In genomic region chr12:102416955-102417510, GRCm38 (mm10) we compare ENCODE assay signal across 10 mouse cellular contexts. TPM values are rescaled to one million over a fixed set of nuclear protein-coding genes. Genes with fewer than 3 reads are reported as not detected.
DNase-seq lines count a peak whose midpoint lies in the region; ATAC-seq lines count a peak whose summit lies in the region.
"Had no signal": no experiment of that assay in that cellular context is flagged by ENCODE, and none has a peak within 500 bp of the region (broad histone marks: within the 10 kb centered on the region; RNA-seq: fewer than 3 reads in every experiment).

No protein-coding gene starts in this region.

- WGBS in heart, embryonic 15.5 days, result 77% methylated on average over 7 of the region's 7 CpGs
- 68% methylated on average over 7 of the region's 7 CpGs for WGBS in lung, embryonic 15.5 days
- WGBS in intestine, embryonic 16.5 days, result 73% methylated on average over 7 of the region's 7 CpGs
- 74% methylated on average over 7 of the region's 7 CpGs for WGBS in stomach, embryonic 15.5 days

- H3K27me3 ChIP-seq in heart, embryonic 15.5 days, result no peaks in the 10 kb centered on the region
- H3K27me3 ChIP-seq in lung, embryonic 15.5 days, result no peaks in the 10 kb centered on the region
- H3K27me3 ChIP-seq in intestine, embryonic 16.5 days (replicated peaks; ENCODE audit: control insufficient read depth, insufficient read depth, low read length), result no peaks in the 10 kb centered on the region
- H3K27me3 ChIP-seq in stomach, embryonic 15.5 days (replicated peaks), result no peaks in the 10 kb centered on the region
- H3K27me3 ChIP-seq: liver, embryonic 12.5 days; neural tube, embryonic 13.5 days had no signal

- no peak overlapping the region for H3K4me3 ChIP-seq in heart, embryonic 15.5 days
- H3K4me3 ChIP-seq in lung, embryonic 15.5 days, result no peak overlapping the region
- H3K4me3 ChIP-seq in intestine, embryonic 16.5 days (ENCODE audit: low read length), result no peak overlapping the region
- no peak overlapping the region for H3K4me3 ChIP-seq in stomach, embryonic 15.5 days (replicated peaks)
- H3K4me3 ChIP-seq: liver, embryonic 12.5 days; neural tube, embryonic 13.5 days had no signal

- peaks cover 56% of the 10 kb centered on the region for H3K4me1 ChIP-seq in heart, embryonic 15.5 days (replicated peaks)
- H3K4me1 ChIP-seq in lung, embryonic 15.5 days, result peaks cover 26% of the 10 kb centered on the region
- peaks cover 10% of the 10 kb centered on the region; the same call in 1 of the 2 replicates for H3K4me1 ChIP-seq in intestine, embryonic 16.5 days (ENCODE audit: control insufficient read depth, insufficient read depth, low read length)
- peaks cover 5% of the 10 kb centered on the region for H3K4me1 ChIP-seq in stomach, embryonic 15.5 days

- H3K9me3 ChIP-seq in heart, embryonic 15.5 days (replicated peaks), result no peaks in the 10 kb centered on the region
- H3K9me3 ChIP-seq in lung, embryonic 15.5 days, result no peaks in the 10 kb centered on the region
- H3K9me3 ChIP-seq in intestine, embryonic 16.5 days (ENCODE audit: control insufficient read depth, low read length), result no peaks in the 10 kb centered on the region
- H3K9me3 ChIP-seq in stomach, embryonic 15.5 days, result no peaks in the 10 kb centered on the region
- H3K9me3 ChIP-seq: liver, embryonic 12.5 days; neural tube, embryonic 13.5 days had no signal

- intact Hi-C loops in heart, postnatal 36 days (cut with DNase I), result loop anchor here (5.0 kb wide), 1 partner anchor 35 kb away; no protein-coding TSS in a partner anchor

- no peak for ATAC-seq in heart, embryonic 15.5 days (replicated peaks; ENCODE audit: insufficient number of reproducible peaks, insufficient read depth, low FRiP score, low read depth)
- ATAC-seq in lung, embryonic 15.5 days (ENCODE audit: borderline replicate concordance, extremely low read depth, low FRiP score, low TSS enrichment), result peak; percentile 16; the same call in 1 of the 2 replicates
- ATAC-seq in intestine, embryonic 16.5 days, result peak; percentile 42
- ATAC-seq in stomach, embryonic 15.5 days (ENCODE audit: insufficient read depth, low FRiP score, low read depth), result no peak
- ATAC-seq: liver, embryonic 12.5 days had no signal

- H3K4me2 ChIP-seq in heart, embryonic 15.5 days, result no peak overlapping the region
- H3K4me2 ChIP-seq in lung, embryonic 15.5 days, result no peak overlapping the region
- H3K4me2 ChIP-seq in intestine, embryonic 16.5 days (ENCODE audit: low read depth, low read length), result no peak overlapping the region
- H3K4me2 ChIP-seq in stomach, embryonic 15.5 days, result no peak overlapping the region
- H3K4me2 ChIP-seq: liver, embryonic 12.5 days; neural tube, embryonic 13.5 days had no signal

- DNase-seq in heart, postnatal 36 days, result no peak
- DNase-seq in lung, postnatal 10 days, result no peak
- no peak for DNase-seq in thymus, postnatal 10 days (ENCODE audit: low spot score in 2 of 2)
- DNase-seq: cerebellum, adult 8-10 months had no signal

- H3K36me3 ChIP-seq in heart, embryonic 15.5 days, result no peaks in the 10 kb centered on the region
- no peaks in the 10 kb centered on the region for H3K36me3 ChIP-seq in lung, embryonic 15.5 days
- H3K36me3 ChIP-seq in intestine, embryonic 16.5 days (ENCODE audit: control insufficient read depth, insufficient read depth, low read length), result no peaks in the 10 kb centered on the region
- H3K36me3 ChIP-seq in stomach, embryonic 15.5 days, result no peaks in the 10 kb centered on the region
- H3K36me3 ChIP-seq: liver, embryonic 12.5 days had no signal

- H3K27ac ChIP-seq in heart, embryonic 15.5 days, result peak overlapping the region; percentile 78
- H3K27ac ChIP-seq in lung, embryonic 15.5 days, result no peak overlapping the region
- H3K27ac ChIP-seq in intestine, embryonic 16.5 days (ENCODE audit: low read length), result no peak overlapping the region; the same call in 1 of the 2 replicates
- H3K27ac ChIP-seq in stomach, embryonic 15.5 days, result 0 out of 2 replicates have a peak overlapping the region, but pooled peaks have one; percentile 3
- H3K27ac ChIP-seq: liver, embryonic 12.5 days; neural tube, embryonic 13.5 days had no signal

- H3K9ac ChIP-seq in heart, embryonic 15.5 days, result no peak overlapping the region
- no peak overlapping the region for H3K9ac ChIP-seq in lung, embryonic 15.5 days
- H3K9ac ChIP-seq in intestine, embryonic 16.5 days (ENCODE audit: low read depth, low read length), result no peak overlapping the region
- H3K9ac ChIP-seq in stomach, embryonic 15.5 days, result no peak overlapping the region
- H3K9ac ChIP-seq: liver, embryonic 12.5 days; neural tube, embryonic 13.5 days had no signal

RNA-seq across cellular contexts. Expression of gene Lgmn, which starts 22.6 kb away (rescaled TPM):
- polyA plus RNA-seq in heart, embryonic 15.5 days (2015; fragmentation: Nextera tagmentation; extraction: Ambion mirVana), result 97.1 and 110 TPM in 2 replicates
- 10 to 100 TPM; 74.6 to 79.7 TPM for total RNA-seq in heart, postnatal 36 days (2021)
- 115 and 127 TPM in 2 replicates for polyA plus RNA-seq in lung, embryonic 15.5 days (2015; fragmentation: Nextera tagmentation; extraction: Ambion mirVana)
- 92.4 and 100 TPM in 2 replicates for polyA plus RNA-seq in intestine, embryonic 16.5 days (2015; fragmentation: Nextera tagmentation; extraction: Ambion mirVana)
- 78.1 and 81.5 TPM in 2 replicates for polyA plus RNA-seq in stomach, embryonic 15.5 days (2015; fragmentation: Nextera tagmentation; extraction: Ambion mirVana)

RNA-seq across cellular contexts. Expression of gene Golga5, which starts 51.9 kb away (rescaled TPM):
- polyA plus RNA-seq in heart, embryonic 15.5 days (2015; fragmentation: Nextera tagmentation; extraction: Ambion mirVana), result 24.4 and 26.9 TPM in 2 replicates
- 10 to 100 TPM; 27.3 to 29.8 TPM for total RNA-seq in heart, postnatal 36 days (2021)
- 31.3 and 33.6 TPM in 2 replicates for polyA plus RNA-seq in lung, embryonic 15.5 days (2015; fragmentation: Nextera tagmentation; extraction: Ambion mirVana)
- 31.3 and 32.1 TPM in 2 replicates for polyA plus RNA-seq in intestine, embryonic 16.5 days (2015; fragmentation: Nextera tagmentation; extraction: Ambion mirVana)
- polyA plus RNA-seq in stomach, embryonic 15.5 days (2015; fragmentation: Nextera tagmentation; extraction: Ambion mirVana), result 29.0 and 35.0 TPM in 2 replicates

Comparison
In these comparisons a context has a peak if more than half of its experiments do, and no peak if none do; other contexts are left out.
1. ATAC-seq: peak in lung, embryonic 15.5 days (single experiment) and intestine, embryonic 16.5 days (single experiment); none in heart, embryonic 15.5 days (single experiment) and stomach, embryonic 15.5 days (single experiment).
2. H3K27ac ChIP-seq: peak in heart, embryonic 15.5 days (single experiment) and stomach, embryonic 15.5 days (single experiment); none in lung, embryonic 15.5 days (single experiment) and intestine, embryonic 16.5 days (single experiment).